ENCODE assay signal across 10 mouse cellular contexts in genomic region chr2:77169218-77169617, GRCm38 (mm10). TPM values are rescaled to one million over a fixed set of nuclear protein-coding genes. Genes with fewer than 3 reads are reported as not detected.
A peak's percentile ranks its signal among the peaks of the same experiment; 100 is the strongest.
DNase-seq lines count a peak whose midpoint lies in the region; ATAC-seq and TF ChIP-seq lines count a peak whose summit lies in the region.
"Had no signal": no experiment of that assay in that cellular context is flagged by ENCODE, and none has a peak within 500 bp of the region (broad histone marks: within the 10 kb centered on the region; RNA-seq: fewer than 3 reads in every experiment).

No protein-coding gene starts in this region.

- no peak overlapping the region for H3K9ac ChIP-seq in hindbrain, embryonic 16.5 days (ENCODE audit: low read depth, low read length)
- H3K9ac ChIP-seq in hindbrain, embryonic 13.5 days = no peak overlapping the region
- no peak overlapping the region for H3K9ac ChIP-seq in midbrain, postnatal 0 days (replicated peaks; ENCODE audit: low read length, poor library complexity, severe bottlenecking)
- H3K9ac ChIP-seq in midbrain, embryonic 13.5 days (replicated peaks) = no peak overlapping the region
- no peak overlapping the region; the same call in 1 of the 2 replicates for H3K9ac ChIP-seq in limb, embryonic 13.5 days

- peak overlapping the region; percentile 74; the same call in 1 of the 2 replicates for H3K4me2 ChIP-seq in hindbrain, embryonic 16.5 days (ENCODE audit: low read length)
- H3K4me2 ChIP-seq in hindbrain, embryonic 13.5 days = no peak overlapping the region
- peak overlapping the region; percentile 60; the same call in 1 of the 2 replicates for H3K4me2 ChIP-seq in midbrain, postnatal 0 days (ENCODE audit: low read depth, low read length, poor library complexity, severe bottlenecking)
- H3K4me2 ChIP-seq in midbrain, embryonic 13.5 days (replicated peaks) = no peak overlapping the region
- peak overlapping the region; percentile 88 for H3K4me2 ChIP-seq in limb, embryonic 13.5 days (replicated peaks)

- no peak overlapping the region for H3K4me3 ChIP-seq in hindbrain, embryonic 16.5 days (ENCODE audit: low read length)
- no peak overlapping the region for H3K4me3 ChIP-seq in hindbrain, embryonic 13.5 days
- H3K4me3 ChIP-seq in midbrain, postnatal 0 days (ENCODE audit: low read depth, low read length) = 0 out of 2 replicates have a peak overlapping the region, but pooled peaks have one; percentile 32
- H3K4me3 ChIP-seq in midbrain, embryonic 13.5 days (replicated peaks) = no peak overlapping the region
- H3K4me3 ChIP-seq in limb, embryonic 13.5 days = peak overlapping the region; percentile 55

- no peak for TF ChIP-seq CTCF in midbrain, postnatal 0 days (IDR thresholded peaks at IDR 0.05)

- no peak for DNase-seq in midbrain, postnatal 0 days (ENCODE audit: low spot score)
- DNase-seq in B cell, adult 2 months = no peak
- no peak for DNase-seq in left cerebral cortex, postnatal 10 days (ENCODE audit: extremely low spot score in 1 of 2, low spot score in 2 of 2)
- DNase-seq: cerebellum, adult 18-20 months; spleen, adult 18-20 months had no signal

- H3K36me3 ChIP-seq in hindbrain, embryonic 16.5 days (ENCODE audit: control insufficient read depth, insufficient read depth, low read length) = no peaks in the 10 kb centered on the region
- H3K36me3 ChIP-seq in hindbrain, embryonic 13.5 days = no peaks in the 10 kb centered on the region
- H3K36me3 ChIP-seq in midbrain, postnatal 0 days (ENCODE audit: insufficient read depth, low read length) = no peaks in the 10 kb centered on the region
- no peaks in the 10 kb centered on the region for H3K36me3 ChIP-seq in midbrain, embryonic 13.5 days
- no peaks in the 10 kb centered on the region for H3K36me3 ChIP-seq in limb, embryonic 13.5 days
- H3K36me3 ChIP-seq: neural tube, embryonic 12.5 days had no signal

- intact Hi-C loops in left cerebral cortex, postnatal 10 days (cut with DNase I) = no loop called here

- ATAC-seq in hindbrain, embryonic 16.5 days = no peak
- ATAC-seq in hindbrain, embryonic 13.5 days (ENCODE audit: low FRiP score) = no peak
- ATAC-seq in midbrain, postnatal 0 days (ENCODE audit: low FRiP score) = no peak
- ATAC-seq in midbrain, embryonic 13.5 days = no peak
- ATAC-seq in limb, embryonic 13.5 days (ENCODE audit: low FRiP score, low read depth) = no peak

- WGBS in hindbrain, embryonic 16.5 days = 76% methylated on average over 4 of the region's 4 CpGs
- 88% methylated on average over 4 of the region's 4 CpGs for WGBS in hindbrain, embryonic 13.5 days
- 81% methylated on average over 4 of the region's 4 CpGs for WGBS in midbrain, postnatal 0 days
- 77% methylated on average over 4 of the region's 4 CpGs for WGBS in midbrain, embryonic 13.5 days
- 70% methylated on average over 4 of the region's 4 CpGs for WGBS in limb, embryonic 13.5 days

- no peaks in the 10 kb centered on the region for H3K27me3 ChIP-seq in hindbrain, embryonic 16.5 days (replicated peaks; ENCODE audit: control insufficient read depth, insufficient read depth, low read length)
- H3K27me3 ChIP-seq in hindbrain, embryonic 13.5 days = 0 out of 2 replicates have a peak, but pooled peaks cover 4% of the 10 kb centered on the region
- no peaks in the 10 kb centered on the region for H3K27me3 ChIP-seq in midbrain, postnatal 0 days (ENCODE audit: insufficient read depth, low read length)
- peaks cover 11% of the 10 kb centered on the region; the same call in 1 of the 2 replicates for H3K27me3 ChIP-seq in midbrain, embryonic 13.5 days
- no peaks in the 10 kb centered on the region; the same call in 1 of the 2 replicates for H3K27me3 ChIP-seq in limb, embryonic 13.5 days
- H3K27me3 ChIP-seq: neural tube, embryonic 12.5 days had no signal

- no peak overlapping the region for H3K27ac ChIP-seq in hindbrain, embryonic 16.5 days (ENCODE audit: low read depth, low read length)
- H3K27ac ChIP-seq in hindbrain, embryonic 13.5 days = no peak overlapping the region
- H3K27ac ChIP-seq in midbrain, postnatal 0 days (ENCODE audit: low read depth, low read length) = no peak overlapping the region
- no peak overlapping the region for H3K27ac ChIP-seq in midbrain, embryonic 13.5 days
- H3K27ac ChIP-seq in limb, embryonic 13.5 days = no peak overlapping the region
- H3K27ac ChIP-seq: neural tube, embryonic 12.5 days had no signal

- H3K4me1 ChIP-seq in hindbrain, embryonic 16.5 days (ENCODE audit: control insufficient read depth, insufficient read depth, low read depth, low read length) = peaks cover 24% of the 10 kb centered on the region
- peaks cover 37% of the 10 kb centered on the region for H3K4me1 ChIP-seq in hindbrain, embryonic 13.5 days (replicated peaks)
- peaks cover 15% of the 10 kb centered on the region for H3K4me1 ChIP-seq in midbrain, postnatal 0 days (ENCODE audit: insufficient read depth, low read length)
- peaks cover 36% of the 10 kb centered on the region for H3K4me1 ChIP-seq in midbrain, embryonic 13.5 days (replicated peaks)
- peaks cover 34% of the 10 kb centered on the region for H3K4me1 ChIP-seq in limb, embryonic 13.5 days

- no peaks in the 10 kb centered on the region for H3K9me3 ChIP-seq in hindbrain, embryonic 16.5 days (ENCODE audit: control insufficient read depth, low read length)
- H3K9me3 ChIP-seq in hindbrain, embryonic 13.5 days = no peaks in the 10 kb centered on the region
- H3K9me3 ChIP-seq in midbrain, postnatal 0 days (ENCODE audit: low read length) = no peaks in the 10 kb centered on the region
- no peaks in the 10 kb centered on the region for H3K9me3 ChIP-seq in midbrain, embryonic 13.5 days
- no peaks in the 10 kb centered on the region for H3K9me3 ChIP-seq in limb, embryonic 13.5 days
- H3K9me3 ChIP-seq: neural tube, embryonic 12.5 days had no signal

RNA-seq across cellular contexts. Expression of gene Ccdc141, which starts 1.2 kb away (rescaled TPM):
- polyA plus RNA-seq in hindbrain, embryonic 16.5 days (2015; fragmentation: Nextera tagmentation; extraction: Ambion mirVana) = 8.5 and 9.9 TPM in 2 replicates
- 6.9 and 7.3 TPM in 2 replicates for polyA plus RNA-seq in hindbrain, embryonic 13.5 days (2015; fragmentation: Nextera tagmentation; extraction: Ambion mirVana)
- total RNA-seq in midbrain, postnatal 0 days (2014; rRNA removed) = 7.9 and 10.2 TPM in 2 replicates
- 7.1 and 9.1 TPM in 2 replicates for polyA plus RNA-seq in midbrain, postnatal 0 days (2015; fragmentation: Nextera tagmentation; extraction: Ambion mirVana)
- polyA plus RNA-seq in midbrain, embryonic 13.5 days (2015; fragmentation: Nextera tagmentation; extraction: Ambion mirVana) = 5.4 and 6.4 TPM in 2 replicates
- polyA plus RNA-seq in limb, embryonic 13.5 days (2015; fragmentation: Nextera tagmentation; extraction: Ambion mirVana) = 18.4 and 19.7 TPM in 2 replicates
- total RNA-seq in left cerebral cortex, postnatal 10 days (2021) = 10 to 100 TPM; 21.1 to 30.3 TPM

Comparison
In these comparisons a context has a peak if more than half of its experiments do, and no peak if none do; other contexts are left out.
1. H3K4me2 ChIP-seq: peak in hindbrain, embryonic 16.5 days (single experiment), midbrain, postnatal 0 days (single experiment) and limb, embryonic 13.5 days (single experiment); none in hindbrain, embryonic 13.5 days (single experiment) and midbrain, embryonic 13.5 days (single experiment).
2. H3K4me3 ChIP-seq: peak in midbrain, postnatal 0 days (single experiment) and limb, embryonic 13.5 days (single experiment); none in hindbrain, embryonic 16.5 days (single experiment), hindbrain, embryonic 13.5 days (single experiment) and midbrain, embryonic 13.5 days (single experiment).